Mouse (Mus musculus): ENCODE measurements around the gene Slc1a2. TPM values are rescaled to one million over a fixed set of nuclear protein-coding genes. Genes with fewer than 3 reads are reported as not detected.

Gene Slc1a2
- polyA plus RNA-seq, 1 experiment, result 0.16 TPM

- DNase-seq (ENCODE audit: low read depth, low spot score), result no peak
- 48% methylated on average over 2 of the region's 2 CpGs for WGBS
Measured at GRCm38 (mm10) chr2:102749926-102750325, 91.5 kb downstream of the Slc1a2 start.

- DNase-seq (ENCODE audit: low read depth, low spot score), result no peak
- WGBS, result 76% methylated on average over 1 of the region's 1 CpGs
Measured at GRCm38 (mm10) chr2:102751846-102752245, 93.4 kb downstream of the Slc1a2 start.

- no peak for DNase-seq (ENCODE audit: low read depth, low spot score)
- WGBS, result 58% methylated on average over 5 of the region's 5 CpGs
Measured at GRCm38 (mm10) chr2:102757241-102757860, 98.9 kb downstream of the Slc1a2 start.

GRCm38 (mm10) chr2:102759479-102759878 lies 101.0 kb downstream of the Slc1a2 start:
- WGBS, result 97% methylated on average over 5 of the region's 5 CpGs

GRCm38 (mm10) chr2:102760284-102761072 lies 102.0 kb downstream of the Slc1a2 start:
- 59% methylated on average over 5 of the region's 5 CpGs for WGBS
- no peak for DNase-seq (ENCODE audit: low read depth, low spot score)

More at GRCm38 (mm10) chr2:102759479-102759878, 101.0 kb downstream of the Slc1a2 start:
- DNase-seq (ENCODE audit: low read depth, low spot score), result no peak

GRCm38 (mm10) chr2:102763176-102763575 lies 104.7 kb downstream of the Slc1a2 start:
- 34% methylated on average over 3 of the region's 3 CpGs for WGBS
- no peak for DNase-seq (ENCODE audit: low read depth, low spot score)

- no peak for DNase-seq (ENCODE audit: low read depth, low spot score)
- WGBS, result 82% methylated on average over 2 of the region's 2 CpGs
Measured at GRCm38 (mm10) chr2:102763991-102764390, 105.5 kb downstream of the Slc1a2 start.

- peak; percentile 62 for DNase-seq (ENCODE audit: low read depth, low spot score)
- 19% methylated on average over 8 of the region's 8 CpGs for WGBS
Measured at GRCm38 (mm10) chr2:102764602-102765374, 106.3 kb downstream of the Slc1a2 start.

GRCm38 (mm10) chr2:102768267-102768666 lies 109.8 kb downstream of the Slc1a2 start:
- no peak for DNase-seq (ENCODE audit: low read depth, low spot score)
- WGBS, result 58% methylated on average over 3 of the region's 3 CpGs

GRCm38 (mm10) chr2:102771304-102771703 lies 112.8 kb downstream of the Slc1a2 start:
- WGBS, result 80% methylated on average over 1 of the region's 1 CpGs
- DNase-seq (ENCODE audit: low read depth, low spot score), result no peak

- no peak for DNase-seq (ENCODE audit: low read depth, low spot score)
Measured at GRCm38 (mm10) chr2:102772276-102772675, 113.8 kb downstream of the Slc1a2 start.

GRCm38 (mm10) chr2:102774700-102775099 lies 116.2 kb downstream of the Slc1a2 start:
- no peak for DNase-seq (ENCODE audit: low read depth, low spot score)
- WGBS, result 45% methylated on average over 4 of the region's 4 CpGs

More at GRCm38 (mm10) chr2:102772276-102772675, 113.8 kb downstream of the Slc1a2 start:
- WGBS, result 98% methylated on average over 5 of the region's 5 CpGs

- WGBS, result 61% methylated on average over 1 of the region's 1 CpGs
- DNase-seq (ENCODE audit: low read depth, low spot score), result no peak
Measured at GRCm38 (mm10) chr2:102775561-102775960, 117.1 kb downstream of the Slc1a2 start.

GRCm38 (mm10) chr2:102778208-102778607 lies 119.7 kb downstream of the Slc1a2 start:
- no peak for DNase-seq (ENCODE audit: low read depth, low spot score)
- WGBS, result 90% methylated on average over 3 of the region's 3 CpGs

GRCm38 (mm10) chr2:102782751-102783150 lies 124.3 kb downstream of the Slc1a2 start:
- no peak for DNase-seq (ENCODE audit: low read depth, low spot score)
- 84% methylated on average over 7 of the region's 7 CpGs for WGBS

GRCm38 (mm10) chr2:102785696-102786095 lies 127.2 kb downstream of the Slc1a2 start:
- DNase-seq (ENCODE audit: low read depth, low spot score), result no peak
- 22% methylated on average over 4 of the region's 4 CpGs for WGBS

GRCm38 (mm10) chr2:102791641-102792040 lies 133.2 kb downstream of the Slc1a2 start:
- no peak for DNase-seq (ENCODE audit: low read depth, low spot score)
- 84% methylated on average over 2 of the region's 2 CpGs for WGBS

- WGBS, result 72% methylated on average over 6 of the region's 6 CpGs
- no peak for DNase-seq (ENCODE audit: low read depth, low spot score)
Measured at GRCm38 (mm10) chr2:102792804-102793203, 134.3 kb downstream of the Slc1a2 start.

GRCm38 (mm10) chr2:102795034-102795433 lies 136.6 kb downstream of the Slc1a2 start:
- WGBS, result 84% methylated on average over 3 of the region's 3 CpGs
- no peak for DNase-seq (ENCODE audit: low read depth, low spot score)

GRCm38 (mm10) chr2:102798149-102798548 lies 139.7 kb downstream of the Slc1a2 start:
- no peak for DNase-seq (ENCODE audit: low read depth, low spot score)
- WGBS, result 82% methylated on average over 2 of the region's 2 CpGs
